Mouse (Mus musculus): ENCODE data around the gene Hook2. TPM values are rescaled to one million over a fixed set of nuclear protein-coding genes. Genes with fewer than 3 reads are reported as not detected.

The Hook2 gene
- polyA plus RNA-seq, 1 experiment from 2014 or later, result 12.2 TPM

DNA sequence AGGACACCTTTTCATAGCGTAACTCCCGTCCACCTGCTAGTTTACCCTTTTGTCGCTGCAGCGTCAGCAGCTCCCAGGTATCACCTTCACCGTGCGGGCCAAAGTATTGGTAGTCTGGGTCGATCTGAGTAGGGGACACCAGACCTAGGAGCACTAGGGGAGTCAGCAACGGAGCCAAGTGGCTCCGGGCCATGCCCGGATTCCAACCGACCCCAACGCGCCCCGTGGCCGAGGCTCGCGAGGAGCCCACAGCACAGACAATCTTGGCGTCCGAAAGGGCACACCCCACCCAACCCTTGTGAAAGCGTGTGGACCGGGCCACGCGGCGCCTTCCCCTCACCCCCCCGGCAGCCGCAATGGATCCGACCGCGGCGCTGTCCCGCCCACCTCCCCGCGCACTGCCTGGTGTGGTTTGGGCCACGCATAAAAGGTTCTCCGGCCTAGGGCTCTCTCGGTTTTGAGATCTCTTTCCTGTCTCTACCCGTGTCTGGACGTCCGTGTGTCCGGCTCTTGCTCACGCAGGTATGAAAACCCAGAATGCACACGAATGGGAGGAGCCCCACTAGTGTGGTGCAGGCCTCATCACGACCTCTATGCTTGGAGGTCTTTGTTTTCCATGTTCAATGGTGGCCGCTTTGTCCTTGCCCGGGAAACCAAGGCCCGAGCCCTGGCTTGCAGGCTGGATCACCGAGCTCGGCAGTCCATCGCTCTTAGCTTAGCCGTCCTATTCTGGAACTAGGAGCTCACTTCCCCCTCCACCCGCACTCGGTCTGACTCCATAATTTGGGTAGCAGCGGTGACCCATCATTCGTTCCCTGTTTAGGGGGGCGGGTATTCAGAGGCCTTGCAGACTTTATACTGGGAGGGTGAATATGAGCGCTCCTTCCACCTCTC is 20.9 kb upstream of the Hook2 start, which contains the start of the genes Gm49661, Prdx2 and Rnaseh2a:
Gene Gm49661, minus strand, starts transcription at position 193 of the 894 bp plus-strand sequence.
Gene Prdx2, plus strand, starts transcription at position 347 of the 894 bp plus-strand sequence.
Gene Rnaseh2a, minus strand, starts transcription at position 527 of the 894 bp plus-strand sequence.
- H3K4me3 ChIP-seq (ENCODE audit: low read depth, low read length), result peak within 1 kb of the TSS; percentile 83
- WGBS (ENCODE audit: insufficient replicate concordance), result under 1% methylated on average over 56 of the region's 56 CpGs
- peaks cover 33% of the 10 kb centered on the region for H3K36me3 ChIP-seq (replicated peaks; ENCODE audit: insufficient read depth, low read length)
- H3K27ac ChIP-seq (ENCODE audit: low read depth), result peak within 1 kb of the TSS; percentile 98
- TF ChIP-seq EP300 (IDR thresholded peaks at IDR 0.05; ENCODE audit: low read depth) (peak; percentile 48; the same call in 1 of the 2 replicates), CTCF (IDR thresholded peaks at IDR 0.05; ENCODE audit: low read depth) (no peak)
- peaks cover 52% of the 10 kb centered on the region for H3K4me1 ChIP-seq (ENCODE audit: insufficient read depth)
- ATAC-seq, result peak; percentile 64
- no peaks in the 10 kb centered on the region for H3K27me3 ChIP-seq (ENCODE audit: insufficient read depth, low read length)
- no peaks in the 10 kb centered on the region for H3K9me3 ChIP-seq (ENCODE audit: low read length)
- peak within 1 kb of the TSS; percentile 91 for H3K9ac ChIP-seq (replicated peaks)
- H3K4me2 ChIP-seq (ENCODE audit: low read depth, low read length), result peak within 1 kb of the TSS; percentile 96
- DNase-seq, result peak; percentile 92

DNA sequence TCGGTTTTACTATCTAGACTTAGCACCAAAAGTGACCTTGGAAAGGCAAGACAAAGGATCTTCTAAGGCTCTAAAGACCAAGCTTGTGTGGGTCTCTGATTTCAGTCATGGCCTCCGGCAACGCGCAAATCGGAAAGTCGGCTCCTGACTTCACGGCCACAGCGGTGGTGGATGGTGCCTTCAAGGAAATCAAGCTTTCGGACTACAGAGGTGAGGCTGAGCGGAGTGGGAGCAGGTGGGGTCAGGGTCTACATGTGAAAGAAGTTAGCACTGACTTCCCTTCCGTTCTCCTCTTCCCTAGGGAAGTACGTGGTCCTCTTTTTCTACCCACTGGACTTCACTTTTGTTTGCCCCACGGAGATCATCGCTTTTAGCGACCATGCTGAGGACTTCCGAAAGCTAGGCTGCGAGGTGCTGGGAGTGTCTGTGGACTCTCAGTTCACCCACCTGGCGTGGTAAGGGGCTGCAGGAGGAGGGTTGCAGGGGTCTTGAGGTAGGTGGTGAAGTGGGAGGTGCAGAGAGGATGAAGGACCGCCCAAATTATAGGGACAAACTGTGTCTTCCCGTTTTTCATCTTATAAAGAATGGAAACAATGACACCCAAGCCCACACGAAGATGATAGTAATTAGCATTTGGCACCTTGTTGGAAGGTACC is 20.1 kb upstream of the Hook2 start:
- Histone ChIP-seq H3K4me3 (ENCODE audit: low read depth, low read length) (peak overlapping the region; percentile 83), H3K27me3 (ENCODE audit: insufficient read depth, low read length) (no peaks in the 10 kb centered on the region), H3K36me3 (replicated peaks; ENCODE audit: insufficient read depth, low read length) (peaks cover 39% of the 10 kb centered on the region), H3K9ac (replicated peaks) (peak overlapping the region; percentile 91), H3K27ac (ENCODE audit: low read depth) (peak overlapping the region; percentile 98), H3K9me3 (ENCODE audit: low read length) (no peaks in the 10 kb centered on the region), H3K4me1 (ENCODE audit: insufficient read depth) (peaks cover 55% of the 10 kb centered on the region), H3K4me2 (ENCODE audit: low read depth, low read length) (peak overlapping the region; percentile 96)
- DNase-seq, result peak; percentile 34
- no peak for ATAC-seq
- 10% methylated on average over 21 of the region's 21 CpGs for WGBS (ENCODE audit: insufficient replicate concordance)
- TF ChIP-seq CTCF (IDR thresholded peaks at IDR 0.05; ENCODE audit: low read depth) (no peak), EP300 (IDR thresholded peaks at IDR 0.05; ENCODE audit: low read depth) (no peak)

DNA sequence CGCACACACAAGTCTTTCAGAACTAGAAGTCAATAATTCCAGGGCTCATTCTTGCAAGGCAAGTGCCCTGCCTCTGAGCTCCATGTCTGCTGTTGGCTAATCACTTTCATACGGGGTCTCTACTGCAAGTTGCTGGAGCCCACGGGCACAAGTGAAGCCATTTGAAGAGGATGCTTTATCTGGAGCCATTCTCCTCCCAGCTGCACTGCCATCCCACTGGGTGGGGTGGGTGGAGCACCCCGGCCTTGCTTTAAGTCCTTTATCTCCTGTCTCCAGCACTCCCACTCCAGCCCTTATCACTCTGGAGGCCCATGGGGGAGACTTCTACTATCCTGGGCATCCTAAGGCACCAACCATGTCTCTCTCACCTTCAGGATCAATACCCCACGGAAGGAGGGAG is 19.5 kb upstream of the Hook2 start:
- peak overlapping the region; percentile 98 for H3K27ac ChIP-seq (ENCODE audit: low read depth)
- 41% methylated on average over 5 of the region's 5 CpGs for WGBS (ENCODE audit: insufficient replicate concordance)
- no peak for TF ChIP-seq CTCF (IDR thresholded peaks at IDR 0.05; ENCODE audit: low read depth)
- peak; percentile 96 for TF ChIP-seq EP300 (IDR thresholded peaks at IDR 0.05; ENCODE audit: low read depth)
- DNase-seq (peak; percentile 79), ATAC-seq (peak; percentile 69)
- H3K9ac ChIP-seq (replicated peaks), result peak overlapping the region; percentile 91
- peak overlapping the region; percentile 83 for H3K4me3 ChIP-seq (ENCODE audit: low read depth, low read length)
- H3K9me3 ChIP-seq (ENCODE audit: low read length), result no peaks in the 10 kb centered on the region
- H3K4me2 ChIP-seq (ENCODE audit: low read depth, low read length), result peak overlapping the region; percentile 96
- peaks cover 39% of the 10 kb centered on the region for H3K36me3 ChIP-seq (replicated peaks; ENCODE audit: insufficient read depth, low read length)
- no peaks in the 10 kb centered on the region for H3K27me3 ChIP-seq (ENCODE audit: insufficient read depth, low read length)
- H3K4me1 ChIP-seq (ENCODE audit: insufficient read depth), result peaks cover 57% of the 10 kb centered on the region

DNA sequence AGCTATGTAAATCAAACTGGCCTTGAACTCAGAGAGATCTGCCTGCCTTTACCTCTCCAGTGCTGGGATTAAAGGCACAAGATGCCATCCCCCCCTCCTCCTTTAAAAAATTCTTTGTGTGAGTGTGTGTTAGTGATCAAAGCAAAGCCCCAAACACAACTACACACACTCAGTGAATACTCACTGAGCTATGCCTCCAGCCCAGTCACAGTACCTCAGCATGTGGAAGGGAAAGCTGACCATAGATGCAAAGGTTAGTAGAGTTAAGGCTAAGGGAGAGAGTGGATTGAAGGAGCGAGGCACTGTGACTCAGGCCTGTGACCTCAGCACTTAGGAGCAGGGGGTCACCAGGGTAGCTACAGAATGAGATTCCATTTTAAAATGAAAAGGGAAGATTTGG is 17.3 kb upstream of the Hook2 start:
- DNase-seq, result no peak
- peak overlapping the region; percentile 98 for H3K27ac ChIP-seq (ENCODE audit: low read depth)
- no peak for TF ChIP-seq EP300 (IDR thresholded peaks at IDR 0.05; ENCODE audit: low read depth)
- no peak for TF ChIP-seq CTCF (IDR thresholded peaks at IDR 0.05; ENCODE audit: low read depth)

DNA sequence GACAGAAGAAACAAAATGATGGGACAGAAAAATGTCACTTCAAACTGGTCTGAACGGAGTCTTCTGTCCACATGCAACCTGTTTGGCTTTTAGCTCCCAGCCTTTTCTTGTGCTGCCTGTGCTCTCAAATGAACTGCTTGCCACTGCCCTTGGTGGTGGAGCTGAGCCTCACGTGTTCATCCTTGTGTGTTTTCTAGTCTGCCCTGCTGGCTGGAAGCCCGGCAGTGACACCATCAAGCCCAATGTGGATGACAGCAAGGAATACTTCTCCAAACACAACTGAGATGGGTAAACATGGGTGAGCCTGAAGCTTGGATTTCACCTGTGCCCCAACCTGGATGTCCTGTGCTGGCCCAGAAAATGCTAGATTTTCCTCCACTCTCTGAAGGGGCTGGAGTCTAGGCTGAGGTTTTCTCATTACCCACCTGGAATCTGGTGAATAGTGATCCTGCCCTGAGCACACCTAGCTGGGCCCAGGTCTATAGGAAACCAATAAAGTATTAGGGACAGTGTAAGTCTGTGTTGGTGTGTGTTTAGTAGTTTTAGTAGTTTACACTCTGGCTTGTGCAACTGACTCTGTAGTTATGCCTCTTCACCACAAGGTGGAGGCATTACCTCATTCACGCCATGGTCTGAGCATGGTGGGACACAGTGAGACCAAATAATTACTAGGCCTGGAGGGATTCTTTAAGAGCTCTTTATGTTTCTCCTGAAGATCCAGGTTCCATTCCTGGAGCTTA is 16.4 kb upstream of the Hook2 start:
- Histone ChIP-seq H3K27ac (ENCODE audit: low read depth) (peak overlapping the region; percentile 98), H3K27me3 (ENCODE audit: insufficient read depth, low read length) (no peaks in the 10 kb centered on the region), H3K9me3 (ENCODE audit: low read length) (no peaks in the 10 kb centered on the region), H3K4me3 (ENCODE audit: low read depth, low read length) (peak overlapping the region; percentile 6; the same call in 1 of the 2 replicates), H3K36me3 (replicated peaks; ENCODE audit: insufficient read depth, low read length) (peaks cover 39% of the 10 kb centered on the region), H3K9ac (replicated peaks) (peak overlapping the region; percentile 93; the same call in 1 of the 2 replicates), H3K4me2 (ENCODE audit: low read depth, low read length) (peak overlapping the region; percentile 96), H3K4me1 (ENCODE audit: insufficient read depth) (peaks cover 43% of the 10 kb centered on the region)
- DNase-seq, result peak; percentile 82
- WGBS (ENCODE audit: insufficient replicate concordance), result 60% methylated on average over 4 of the region's 4 CpGs
- ATAC-seq, result peak; percentile 9
- TF ChIP-seq CTCF (IDR thresholded peaks at IDR 0.05; ENCODE audit: low read depth) (peak; percentile 97), EP300 (IDR thresholded peaks at IDR 0.05; ENCODE audit: low read depth) (no peak)

More for the DNA sequence above, 17.3 kb upstream of the Hook2 start:
- H3K4me3 ChIP-seq (ENCODE audit: low read depth, low read length), result no peak overlapping the region
- H3K9me3 ChIP-seq (ENCODE audit: low read length), result no peaks in the 10 kb centered on the region
- H3K4me1 ChIP-seq (ENCODE audit: insufficient read depth), result peaks cover 42% of the 10 kb centered on the region
- no peaks in the 10 kb centered on the region for H3K27me3 ChIP-seq (ENCODE audit: insufficient read depth, low read length)
- H3K36me3 ChIP-seq (replicated peaks; ENCODE audit: insufficient read depth, low read length), result peaks cover 39% of the 10 kb centered on the region
- H3K4me2 ChIP-seq (ENCODE audit: low read depth, low read length), result peak overlapping the region; percentile 96
- ATAC-seq, result no peak
- no peak overlapping the region; the same call in 1 of the 2 replicates for H3K9ac ChIP-seq (replicated peaks)
- 75% methylated on average over 1 of the region's 1 CpGs for WGBS (ENCODE audit: insufficient replicate concordance)

Data from liver, postnatal 0 days (tissue).